8 mouse cellular contexts compared by ENCODE assay signal in genomic region chr8:127268239-127269024, GRCm38 (mm10).
DNase-seq lines count a peak whose midpoint lies in the region.

No protein-coding gene starts in this region.

- intact Hi-C loops in left cerebral cortex, postnatal 10 days (cut with DNase I) = no loop called here

- DNase-seq in left cerebral cortex, postnatal 10 days (ENCODE audit: extremely low spot score in 1 of 2, low spot score in 2 of 2) = peak; percentile 20 to 27
- no peak for DNase-seq in left cerebral cortex, adult 8-10 months (ENCODE audit: low spot score in 2 of 2)
- peak; percentile 75 for DNase-seq in embryo, embryonic 11 days
- peak; percentile 50 to 52 for DNase-seq in kidney, postnatal 36 days
- peak; percentile 24 for DNase-seq in retina, embryonic 14.5 days (ENCODE audit: low spot score)
- no peak for DNase-seq in natural killer cell, adult 2 months (ENCODE audit: low spot score in 2 of 2)
- no peak for DNase-seq in c-Kit-positive CD71-positive TER-119-positive erythroid progenitor cells, embryonic 14.5 days (ENCODE audit: low spot score)
- no peak for DNase-seq in cerebellum, adult 18-20 months

Comparison
In these comparisons a context has a peak if more than half of its experiments do, and no peak if none do; other contexts are left out.
1. DNase-seq: peak in left cerebral cortex, postnatal 10 days (2 of 2), embryo, embryonic 11 days (single experiment), kidney, postnatal 36 days (2 of 2) and retina, embryonic 14.5 days (single experiment); none in left cerebral cortex, adult 8-10 months (0 of 2), natural killer cell, adult 2 months (0 of 2), c-Kit-positive CD71-positive TER-119-positive erythroid progenitor cells, embryonic 14.5 days (single experiment) and cerebellum, adult 18-20 months (0 of 2).